Mouse (Mus musculus): ENCODE results near the gene Ctns. TPM values are rescaled to one million over a fixed set of nuclear protein-coding genes. Genes with fewer than 3 reads are reported as not detected.

Ctns gene
- total and polyA plus RNA-seq, 2 experiments from 2014 or later, result 10.3 to 17.0 TPM

- peak overlapping the region; percentile 77 for H3K9ac ChIP-seq (replicated peaks; ENCODE audit: low read depth, low read length)
- under 1% methylated on average over 28 of the region's 28 CpGs for WGBS
- TF ChIP-seq CTCF (IDR thresholded peaks at IDR 0.05; ENCODE audit: low read depth), result peak; percentile 2; the same call in 1 of the 2 replicates
- no peak for TF ChIP-seq EP300 (IDR thresholded peaks at IDR 0.05; ENCODE audit: low read depth)
- H3K27me3 ChIP-seq (ENCODE audit: control insufficient read depth, insufficient read depth, low read length), result no peaks in the 10 kb centered on the region
- H3K4me2 ChIP-seq (ENCODE audit: low read depth, low read length), result peak overlapping the region; percentile 77
- no peaks in the 10 kb centered on the region for H3K9me3 ChIP-seq (replicated peaks; ENCODE audit: control insufficient read depth, low read length)
- peak; percentile 90 for ATAC-seq (ENCODE audit: insufficient read depth, low read depth)
- peaks cover 22% of the 10 kb centered on the region; the same call in 1 of the 2 replicates for H3K4me1 ChIP-seq (ENCODE audit: control insufficient read depth, insufficient read depth)
- peak; percentile 89 for DNase-seq (ENCODE audit: low spot score)
- H3K36me3 ChIP-seq (replicated peaks; ENCODE audit: control insufficient read depth, insufficient read depth, low read length), result peaks cover 26% of the 10 kb centered on the region
- H3K27ac ChIP-seq (ENCODE audit: low read depth), result peak overlapping the region; percentile 97
- H3K4me3 ChIP-seq (ENCODE audit: low read depth, low read length), result peak overlapping the region; percentile 77
Measured at GRCm38 (mm10) chr11:73177509-73177875, 21.4 kb downstream of the Ctns start.

DNA sequence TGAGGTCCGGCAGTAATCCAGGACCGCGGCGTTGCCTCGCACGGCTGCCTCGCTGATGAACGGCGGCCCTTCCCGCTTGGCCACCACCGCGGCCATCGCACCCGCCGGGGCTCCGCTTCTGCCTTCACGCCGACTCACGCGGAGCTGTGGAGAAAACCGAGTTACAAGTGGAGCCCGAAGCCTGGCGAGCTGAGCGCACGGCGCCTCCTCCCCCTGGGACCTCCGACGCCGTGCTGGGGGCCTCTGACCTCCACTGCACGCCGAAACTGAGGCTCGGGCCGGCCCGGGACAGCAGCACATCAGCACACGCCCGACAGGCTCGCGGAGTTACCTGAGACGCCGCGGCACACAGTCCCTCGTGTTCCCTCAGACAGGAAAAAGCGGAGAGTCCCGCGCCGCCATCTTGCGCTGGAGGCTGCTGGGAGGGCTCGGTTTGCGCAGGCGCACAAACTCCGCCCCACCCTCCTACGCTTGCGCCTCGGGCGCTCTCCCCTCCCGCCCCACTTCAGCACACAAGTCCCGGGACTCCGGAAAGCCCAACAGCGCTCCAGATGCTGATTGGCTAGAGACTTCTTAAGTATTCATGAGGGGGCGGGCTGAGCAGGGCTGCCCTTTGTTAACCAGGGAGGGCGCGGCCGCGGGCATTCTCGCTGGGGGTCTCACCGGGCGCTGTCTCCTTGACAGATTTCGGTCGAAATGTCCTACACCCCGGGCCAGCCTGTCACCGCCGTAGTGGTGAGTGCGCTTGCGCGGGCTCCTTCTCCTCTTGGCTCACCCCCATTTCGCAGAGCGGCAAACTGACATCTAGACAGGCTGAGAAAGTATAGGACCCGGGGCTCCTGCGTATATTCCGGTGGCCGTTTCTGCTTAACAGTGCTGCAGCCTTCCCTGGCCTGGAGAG, 22.0 kb downstream of the Ctns start, which contains the start of the genes Emc6 and Tax1bp3:
Gene Emc6, minus strand, starts transcription at position 430 of the 901 bp plus-strand sequence.
Gene Tax1bp3, plus strand, starts transcription at position 476 of the 901 bp plus-strand sequence.
- TF ChIP-seq EP300 (IDR thresholded peaks at IDR 0.05; ENCODE audit: low read depth) (peak; percentile 23; the same call in 1 of the 2 replicates), CTCF (IDR thresholded peaks at IDR 0.05; ENCODE audit: low read depth) (no peak)

DNA sequence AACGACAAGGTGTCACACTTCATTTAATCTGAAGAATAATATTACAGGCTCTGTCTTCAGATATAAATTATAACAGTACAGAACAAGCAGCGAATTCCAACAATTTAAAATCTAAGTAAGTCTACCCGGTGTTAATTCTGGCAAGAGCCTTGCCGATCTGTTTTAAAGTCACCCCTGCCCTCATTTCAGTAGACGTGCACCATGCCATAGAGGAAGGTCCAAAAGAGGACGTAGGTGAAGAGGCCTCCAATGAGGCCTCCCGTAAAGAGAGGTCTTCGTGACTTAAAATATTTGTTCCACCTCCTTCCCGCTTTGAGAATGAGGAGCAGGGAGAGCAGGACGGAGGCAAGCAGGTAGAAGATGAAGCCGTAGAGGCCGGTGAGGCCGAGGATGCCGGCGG, 22.7 kb downstream of the Ctns start:
- DNase-seq (ENCODE audit: low spot score), result no peak
- TF ChIP-seq CTCF (IDR thresholded peaks at IDR 0.05; ENCODE audit: low read depth) (no peak), EP300 (IDR thresholded peaks at IDR 0.05; ENCODE audit: low read depth) (no peak)
- Histone ChIP-seq H3K27me3 (ENCODE audit: control insufficient read depth, insufficient read depth, low read length) (no peaks in the 10 kb centered on the region), H3K4me3 (ENCODE audit: low read depth, low read length) (peak overlapping the region; percentile 77), H3K9ac (replicated peaks; ENCODE audit: low read depth, low read length) (peak overlapping the region; percentile 83), H3K27ac (ENCODE audit: low read depth) (peak overlapping the region; percentile 97), H3K4me1 (ENCODE audit: control insufficient read depth, insufficient read depth) (peaks cover 30% of the 10 kb centered on the region; the same call in 1 of the 2 replicates), H3K9me3 (replicated peaks; ENCODE audit: control insufficient read depth, low read length) (no peaks in the 10 kb centered on the region), H3K4me2 (ENCODE audit: low read depth, low read length) (peak overlapping the region; percentile 86), H3K36me3 (replicated peaks; ENCODE audit: control insufficient read depth, insufficient read depth, low read length) (peaks cover 20% of the 10 kb centered on the region)
- no peak for ATAC-seq (ENCODE audit: insufficient read depth, low read depth)
- WGBS, result 2% methylated on average over 15 of the region's 15 CpGs

More for the DNA sequence above, 22.0 kb downstream of the Ctns start, which contains the start of the genes Emc6 and Tax1bp3:
- under 1% methylated on average over 71 of the region's 81 CpGs for WGBS
- ATAC-seq (ENCODE audit: insufficient read depth, low read depth) (peak; percentile 97), DNase-seq (ENCODE audit: low spot score) (peak; percentile 99)
- Histone ChIP-seq H3K9me3 (replicated peaks; ENCODE audit: control insufficient read depth, low read length) (no peaks in the 10 kb centered on the region), H3K9ac (replicated peaks; ENCODE audit: low read depth, low read length) (peak within 1 kb of the TSS; percentile 83), H3K4me1 (ENCODE audit: control insufficient read depth, insufficient read depth) (peaks cover 28% of the 10 kb centered on the region; the same call in 1 of the 2 replicates), H3K27me3 (ENCODE audit: control insufficient read depth, insufficient read depth, low read length) (no peaks in the 10 kb centered on the region), H3K4me2 (ENCODE audit: low read depth, low read length) (peak within 1 kb of the TSS; percentile 86), H3K36me3 (replicated peaks; ENCODE audit: control insufficient read depth, insufficient read depth, low read length) (peaks cover 21% of the 10 kb centered on the region), H3K27ac (ENCODE audit: low read depth) (peak within 1 kb of the TSS; percentile 97), H3K4me3 (ENCODE audit: low read depth, low read length) (peak within 1 kb of the TSS; percentile 77)

DNA sequence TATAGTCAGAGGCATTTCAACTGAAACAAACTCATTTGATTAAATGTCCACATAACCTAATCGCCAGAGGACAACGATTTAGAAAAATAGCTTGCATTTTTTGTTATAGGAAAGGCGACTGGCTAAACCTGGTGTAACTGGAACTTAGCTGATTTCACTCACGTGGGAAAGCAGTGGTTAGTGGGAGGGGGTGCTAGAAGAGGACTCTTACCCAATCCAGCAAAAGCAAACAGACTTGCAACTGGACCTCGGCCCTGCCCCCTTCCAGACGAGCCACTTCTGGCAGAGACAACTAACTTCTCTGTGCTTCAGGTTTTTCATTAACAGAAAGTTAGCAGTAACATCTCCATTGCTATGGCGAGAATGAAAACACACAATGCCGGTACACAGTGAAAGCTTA, 23.2 kb downstream of the Ctns start:
- H3K4me2 ChIP-seq (ENCODE audit: low read depth, low read length), result peak overlapping the region; percentile 86
- H3K4me1 ChIP-seq (ENCODE audit: control insufficient read depth, insufficient read depth), result peaks cover 30% of the 10 kb centered on the region; the same call in 1 of the 2 replicates
- DNase-seq (ENCODE audit: low spot score) (no peak), ATAC-seq (ENCODE audit: insufficient read depth, low read depth) (no peak)
- no peak overlapping the region for H3K27ac ChIP-seq (ENCODE audit: low read depth)
- H3K36me3 ChIP-seq (replicated peaks; ENCODE audit: control insufficient read depth, insufficient read depth, low read length), result peaks cover 17% of the 10 kb centered on the region
- TF ChIP-seq EP300 (IDR thresholded peaks at IDR 0.05; ENCODE audit: low read depth) (no peak), CTCF (IDR thresholded peaks at IDR 0.05; ENCODE audit: low read depth) (no peak)
- WGBS, result 45% methylated on average over 8 of the region's 8 CpGs
- peak overlapping the region; percentile 77 for H3K4me3 ChIP-seq (ENCODE audit: low read depth, low read length)
- peak overlapping the region; percentile 83; the same call in 1 of the 2 replicates for H3K9ac ChIP-seq (replicated peaks; ENCODE audit: low read depth, low read length)
- H3K9me3 ChIP-seq (replicated peaks; ENCODE audit: control insufficient read depth, low read length), result no peaks in the 10 kb centered on the region
- H3K27me3 ChIP-seq (ENCODE audit: control insufficient read depth, insufficient read depth, low read length), result no peaks in the 10 kb centered on the region

GRCm38 (mm10) chr11:73172186-73172585, 26.7 kb downstream of the Ctns start:
- 29% methylated on average over 5 of the region's 5 CpGs for WGBS
- no peak overlapping the region for H3K4me3 ChIP-seq (ENCODE audit: low read depth, low read length)
- no peak overlapping the region; the same call in 1 of the 2 replicates for H3K9ac ChIP-seq (replicated peaks; ENCODE audit: low read depth, low read length)
- no peak overlapping the region for H3K4me2 ChIP-seq (ENCODE audit: low read depth, low read length)
- peak; percentile 37 for DNase-seq (ENCODE audit: low spot score)
- H3K9me3 ChIP-seq (replicated peaks; ENCODE audit: control insufficient read depth, low read length), result no peaks in the 10 kb centered on the region
- TF ChIP-seq EP300 (IDR thresholded peaks at IDR 0.05; ENCODE audit: low read depth), result no peak
- TF ChIP-seq CTCF (IDR thresholded peaks at IDR 0.05; ENCODE audit: low read depth), result no peak
- H3K4me1 ChIP-seq (ENCODE audit: control insufficient read depth, insufficient read depth), result peaks cover 21% of the 10 kb centered on the region; the same call in 1 of the 2 replicates
- H3K27me3 ChIP-seq (ENCODE audit: control insufficient read depth, insufficient read depth, low read length), result no peaks in the 10 kb centered on the region
- H3K27ac ChIP-seq (ENCODE audit: low read depth), result peak overlapping the region; percentile 50; the same call in 1 of the 2 replicates
- ATAC-seq (ENCODE audit: insufficient read depth, low read depth), result no peak
- 0 out of 2 replicates have a peak, but pooled peaks cover 5% of the 10 kb centered on the region for H3K36me3 ChIP-seq (replicated peaks; ENCODE audit: control insufficient read depth, insufficient read depth, low read length)

Measured in heart, postnatal 0 days (tissue).